Mouse (Mus musculus) lung, postnatal 0 days (tissue): ENCODE data around the gene Ncaph2.

Experiments used
- CTCF ChIP-seq: IDR thresholded peaks from 2 replicates; pipeline ENCODE4 v1.5.1; 2016; ENCODE audit warnings: antibody characterized with exemption, mild to moderate bottlenecking
- EP300 ChIP-seq: IDR thresholded peaks from 2 replicates; pipeline ENCODE4 v1.6.1; 2016; ENCODE audit warnings: antibody characterized with exemption, mild to moderate bottlenecking, control low read depth

DNA sequence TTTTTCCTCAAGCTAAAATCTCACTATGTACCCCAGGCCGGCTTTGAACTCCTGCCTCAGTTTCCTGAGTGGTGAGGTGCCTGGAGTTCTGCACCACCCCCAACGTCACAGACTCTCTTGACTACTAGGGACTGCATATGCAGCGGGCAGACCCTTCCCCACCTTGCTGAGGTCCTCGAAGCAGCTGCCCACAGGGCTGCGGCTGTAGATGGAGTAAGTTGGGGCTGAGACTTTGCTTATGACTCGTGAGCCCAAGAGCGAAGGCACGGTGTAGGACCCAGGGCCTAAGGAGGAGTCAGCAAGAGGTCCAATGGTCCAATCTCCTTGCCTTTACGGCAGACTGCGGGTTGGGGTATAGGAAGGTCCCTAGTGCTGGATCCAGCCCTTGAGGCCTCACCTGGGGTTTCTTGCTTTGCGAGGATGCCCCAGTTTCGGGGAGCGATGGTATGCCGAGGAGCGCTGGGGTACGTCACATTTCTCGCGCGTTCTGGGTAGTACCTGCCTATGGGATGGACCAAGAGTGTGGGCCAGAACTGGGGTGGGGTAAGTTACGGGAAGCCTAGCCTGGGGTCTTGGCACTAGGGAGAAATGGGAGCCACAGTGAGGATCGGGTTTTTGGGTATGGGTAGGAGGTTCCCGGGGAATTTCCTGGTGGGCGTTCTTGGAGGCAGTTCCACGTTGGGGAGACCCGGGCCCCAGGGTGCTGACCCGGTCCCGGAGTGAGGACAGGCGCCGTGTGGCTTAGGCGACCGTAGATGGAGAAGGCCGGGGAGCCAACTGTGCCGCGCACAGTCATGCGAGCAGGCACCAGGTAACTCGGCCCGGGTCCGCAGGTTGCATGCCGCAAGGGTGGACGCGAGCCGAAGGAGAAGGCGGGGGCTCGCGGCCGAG lies 22.7 kb downstream of the Ncaph2 start:
- TF ChIP-seq CTCF (no peak), EP300 (no peak)
